In the genomic region with DNA sequence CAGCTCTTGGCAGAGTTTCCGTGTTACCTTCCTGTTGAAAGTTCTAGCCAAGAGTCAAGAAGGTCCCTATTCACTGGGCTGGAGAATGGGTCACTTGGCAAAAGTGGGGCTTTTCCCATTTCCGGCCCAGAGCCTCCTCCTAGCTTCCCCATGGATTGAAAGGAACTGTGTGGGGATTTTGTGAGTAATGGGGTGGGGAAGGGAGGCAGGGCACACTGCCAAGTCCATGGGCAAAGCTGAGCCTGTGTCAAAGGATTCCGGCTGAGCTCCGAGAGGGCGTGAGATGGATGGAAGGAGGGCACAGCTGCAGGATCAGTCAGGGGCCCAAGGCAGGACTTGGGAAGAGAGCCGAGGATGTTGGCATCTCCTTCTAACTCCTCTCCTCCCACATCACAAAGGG, we compare ENCODE assay signal across 9 mouse cellular contexts. TPM values are rescaled to one million over a fixed set of nuclear protein-coding genes. Genes with fewer than 3 reads are reported as not detected.
DNase-seq lines count a peak whose midpoint lies in the region; ATAC-seq and TF ChIP-seq lines count a peak whose summit lies in the region.
"Had no signal": no experiment of that assay in that cellular context is flagged by ENCODE, and none has a peak within 500 bp of the region (broad histone marks: within the 10 kb centered on the region; RNA-seq: fewer than 3 reads in every experiment).

No protein-coding gene starts in this region.

- H3K4me2 ChIP-seq in lung, embryonic 14.5 days, result no peak overlapping the region
- H3K4me2 ChIP-seq in midbrain, postnatal 0 days (ENCODE audit: low read depth, low read length, poor library complexity, severe bottlenecking), result no peak overlapping the region
- H3K4me2 ChIP-seq: embryonic facial prominence, embryonic 13.5 days had no signal

- ATAC-seq in lung, embryonic 14.5 days (ENCODE audit: insufficient read depth), result peak; percentile 21
- ATAC-seq in midbrain, postnatal 0 days (ENCODE audit: low FRiP score), result peak; percentile 62
- ATAC-seq in megakaryocyte progenitor cell, adult 5-6 weeks (replicated peaks; ENCODE audit: poor library complexity), result no peak
- ATAC-seq in inflammation-experienced regulatory T-cells, adult 6 months, result no peak

- H3K9me3 ChIP-seq in lung, embryonic 14.5 days (ENCODE audit: low read depth, low read length), result no peaks in the 10 kb centered on the region
- no peaks in the 10 kb centered on the region for H3K9me3 ChIP-seq in midbrain, postnatal 0 days (ENCODE audit: low read length)
- H3K9me3 ChIP-seq: embryonic facial prominence, embryonic 13.5 days had no signal

- no peak overlapping the region for H3K9ac ChIP-seq in lung, embryonic 14.5 days
- no peak overlapping the region for H3K9ac ChIP-seq in midbrain, postnatal 0 days (replicated peaks; ENCODE audit: low read length, poor library complexity, severe bottlenecking)
- H3K9ac ChIP-seq: embryonic facial prominence, embryonic 13.5 days had no signal

- no peak overlapping the region for H3K4me3 ChIP-seq in lung, embryonic 14.5 days (ENCODE audit: low read depth, low read length)
- H3K4me3 ChIP-seq in midbrain, postnatal 0 days (ENCODE audit: low read depth, low read length), result no peak overlapping the region
- H3K4me3 ChIP-seq: embryonic facial prominence, embryonic 13.5 days had no signal

- 33% methylated on average over 6 of the region's 6 CpGs for WGBS in lung, embryonic 14.5 days
- 51% methylated on average over 6 of the region's 6 CpGs for WGBS in midbrain, postnatal 0 days

- peak; percentile 47 for DNase-seq in gastrocnemius, postnatal 14 days
- no peak for DNase-seq in gastrocnemius, postnatal 25 days
- DNase-seq in lung, embryonic 14.5 days, result peak; percentile 75
- DNase-seq in lung, postnatal 25 days (ENCODE audit: low spot score), result no peak
- peak; percentile 68 for DNase-seq in cerebellum, adult 11-12 months
- peak; percentile 89 for DNase-seq in midbrain, postnatal 0 days (ENCODE audit: low spot score)

- H3K27me3 ChIP-seq in lung, embryonic 14.5 days (ENCODE audit: insufficient read depth, low read length), result no peaks in the 10 kb centered on the region
- H3K27me3 ChIP-seq in midbrain, postnatal 0 days (ENCODE audit: insufficient read depth, low read length), result peaks cover 8% of the 10 kb centered on the region; the same call in 1 of the 2 replicates

- intact Hi-C loops in gastrocnemius, postnatal 14 days (cut with DNase I; ENCODE audit: low total_unique reads), result no loop called here

- H3K4me1 ChIP-seq in lung, embryonic 14.5 days (ENCODE audit: insufficient read depth), result peaks cover 24% of the 10 kb centered on the region
- H3K4me1 ChIP-seq in midbrain, postnatal 0 days (ENCODE audit: insufficient read depth, low read length), result peaks cover under 1% of the 10 kb centered on the region

- no peak for TF ChIP-seq CTCF in lung, embryonic 14.5 days (IDR thresholded peaks at IDR 0.05; ENCODE audit: low read depth)
- TF ChIP-seq CTCF in midbrain, postnatal 0 days (IDR thresholded peaks at IDR 0.05), result no peak

- H3K27ac ChIP-seq in lung, embryonic 14.5 days (ENCODE audit: low read depth), result 0 out of 2 replicates have a peak overlapping the region, but pooled peaks have one; percentile 43
- no peak overlapping the region for H3K27ac ChIP-seq in midbrain, postnatal 0 days (ENCODE audit: low read depth, low read length)
- H3K27ac ChIP-seq: embryonic facial prominence, embryonic 13.5 days had no signal

- H3K36me3 ChIP-seq in lung, embryonic 14.5 days (ENCODE audit: insufficient read depth), result no peaks in the 10 kb centered on the region
- H3K36me3 ChIP-seq in midbrain, postnatal 0 days (ENCODE audit: insufficient read depth, low read length), result no peaks in the 10 kb centered on the region
- H3K36me3 ChIP-seq: embryonic facial prominence, embryonic 13.5 days had no signal

RNA-seq across cellular contexts. Expression of a gene that starts 5.8 kb away (rescaled TPM):
- 1 to 10 TPM; 5.7 to 8.8 TPM for total RNA-seq in gastrocnemius, postnatal 14 days (2021)
- total RNA-seq in gastrocnemius, postnatal 25 days (2021), result 1 to 10 TPM; 2.6 to 6.0 TPM
- polyA plus RNA-seq in lung, embryonic 14.5 days (2014; fragmentation: Nextera tagmentation; extraction: Ambion mirVana), result 1.2 and 1.6 TPM in 2 replicates
- 7.2 and 7.7 TPM in 2 replicates for total RNA-seq in midbrain, postnatal 0 days (2014; rRNA removed)
- 3.3 and 3.7 TPM in 2 replicates for polyA plus RNA-seq in midbrain, postnatal 0 days (2015; fragmentation: Nextera tagmentation; extraction: Ambion mirVana)
- 0.05 TPM in 1 of 2 replicates, not detected in the other for total RNA-seq in megakaryocyte progenitor cell, adult 5-6 weeks (2015)
- total RNA-seq in megakaryocyte progenitor cell, adult 5-6 weeks (2017), result 0.17 TPM in 1 of 2 replicates, not detected in the other
- 1 to 10 TPM; 1.5 to 2.0 (median 1.8) TPM for polyA plus RNA-seq in inflammation-experienced regulatory T-cells, adult 6 months (2017; shearing (Covaris generic))

RNA-seq across cellular contexts. Expression of a gene that starts 22.9 kb away (rescaled TPM):
- 1 to 10 TPM; 6.7 to 7.6 TPM for total RNA-seq in gastrocnemius, postnatal 14 days (2021)
- 1 to 10 TPM; 7.8 to 8.1 TPM for total RNA-seq in gastrocnemius, postnatal 25 days (2021)
- 45.0 and 48.2 TPM in 2 replicates for polyA plus RNA-seq in lung, embryonic 14.5 days (2014; fragmentation: Nextera tagmentation; extraction: Ambion mirVana)
- total RNA-seq in midbrain, postnatal 0 days (2014; rRNA removed), result 23.0 and 28.7 TPM in 2 replicates
- 16.5 TPM in 2 replicates for polyA plus RNA-seq in midbrain, postnatal 0 days (2015; fragmentation: Nextera tagmentation; extraction: Ambion mirVana)
- total RNA-seq in megakaryocyte progenitor cell, adult 5-6 weeks (2015), result 23.4 and 30.4 TPM in 2 replicates
- 51.9 and 57.7 TPM in 2 replicates for total RNA-seq in megakaryocyte progenitor cell, adult 5-6 weeks (2017)
- polyA plus RNA-seq in inflammation-experienced regulatory T-cells, adult 6 months (2017; shearing (Covaris generic)), result 10 to 100 TPM in 2 of 3 experiments, 1 to 10 TPM in 1; 9.9 to 16.3 (median 13.4) TPM

Comparison
In these comparisons a context has a peak if more than half of its experiments do, and no peak if none do; other contexts are left out.
1. DNase-seq: peak in gastrocnemius, postnatal 14 days (single experiment), lung, embryonic 14.5 days (single experiment), cerebellum, adult 11-12 months (single experiment) and midbrain, postnatal 0 days (single experiment); none in gastrocnemius, postnatal 25 days (single experiment) and lung, postnatal 25 days (single experiment).
2. ATAC-seq: peak in lung, embryonic 14.5 days (single experiment) and midbrain, postnatal 0 days (single experiment); none in megakaryocyte progenitor cell, adult 5-6 weeks (single experiment) and inflammation-experienced regulatory T-cells, adult 6 months (single experiment).